Mouse (Mus musculus) heart, adult 18-20 months (tissue): ENCODE results near the gene Rras2. TPM values are rescaled to one million over a fixed set of nuclear protein-coding genes. Genes with fewer than 3 reads are reported as not detected.

Experiments
- DNase-seq, 2 experiments: peaks; one replicate each; pipeline ENCODE4 v3.0.0; 2021 to 2022; ENCODE audit warnings: mixed read lengths in 1 of 2
- total RNA-seq, 2 experiments: library from RNA; stranded (reverse); gene quantifications; 2 replicates each; pipeline ENCODE4 v1.2.3; 2021

Rras2 gene
- total RNA-seq, 2 experiments from 2014 or later: 48.8 to 55.6 TPM

DNA sequence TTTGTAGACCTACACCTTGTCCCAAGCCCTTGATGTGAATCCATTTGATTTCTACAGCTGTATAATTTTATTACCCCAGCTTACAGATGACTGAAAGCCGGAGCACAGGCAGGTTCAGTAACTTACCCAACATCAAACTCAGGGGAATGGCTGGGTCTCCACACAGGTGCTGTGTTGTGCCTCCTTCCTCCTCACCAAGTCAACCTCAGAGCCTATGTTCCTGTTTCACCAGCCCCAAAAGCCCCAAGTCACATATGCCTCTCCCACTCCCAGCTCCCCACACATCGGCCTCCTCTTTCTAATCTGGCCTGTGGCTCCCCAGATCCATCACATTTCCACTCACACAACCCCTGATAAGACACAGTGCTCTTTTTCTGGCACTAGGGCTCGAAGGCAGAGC, 2.6 kb downstream of the Rras2 start:
- DNase-seq: no peak

DNA sequence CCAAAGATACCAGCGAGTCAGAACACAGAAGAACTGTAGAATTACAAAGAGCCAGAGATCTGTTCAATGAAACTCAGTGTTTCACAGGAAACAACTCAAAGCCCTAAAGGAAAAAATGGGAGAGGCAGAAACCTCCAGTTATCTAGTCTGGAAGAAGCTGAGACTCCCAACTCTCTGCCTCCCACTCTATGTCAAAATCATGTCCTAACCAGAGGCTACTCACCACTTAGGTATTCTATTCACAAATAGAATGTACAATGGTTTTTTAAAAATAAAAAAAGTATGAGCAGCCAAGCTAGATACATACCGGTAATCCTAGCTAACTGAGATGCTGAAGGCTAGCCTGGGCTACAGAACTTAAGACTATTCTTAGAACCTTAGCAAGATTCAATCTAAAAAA, 3.3 kb downstream of the Rras2 start:
- no peak for DNase-seq

GRCm38 (mm10) chr7:114110500-114110899, 7.1 kb downstream of the Rras2 start:
- DNase-seq: no peak

- no peak for DNase-seq
These were observed 11.7 kb downstream of the Rras2 start for GRCm38 (mm10) chr7:114105886-114106285.

DNA sequence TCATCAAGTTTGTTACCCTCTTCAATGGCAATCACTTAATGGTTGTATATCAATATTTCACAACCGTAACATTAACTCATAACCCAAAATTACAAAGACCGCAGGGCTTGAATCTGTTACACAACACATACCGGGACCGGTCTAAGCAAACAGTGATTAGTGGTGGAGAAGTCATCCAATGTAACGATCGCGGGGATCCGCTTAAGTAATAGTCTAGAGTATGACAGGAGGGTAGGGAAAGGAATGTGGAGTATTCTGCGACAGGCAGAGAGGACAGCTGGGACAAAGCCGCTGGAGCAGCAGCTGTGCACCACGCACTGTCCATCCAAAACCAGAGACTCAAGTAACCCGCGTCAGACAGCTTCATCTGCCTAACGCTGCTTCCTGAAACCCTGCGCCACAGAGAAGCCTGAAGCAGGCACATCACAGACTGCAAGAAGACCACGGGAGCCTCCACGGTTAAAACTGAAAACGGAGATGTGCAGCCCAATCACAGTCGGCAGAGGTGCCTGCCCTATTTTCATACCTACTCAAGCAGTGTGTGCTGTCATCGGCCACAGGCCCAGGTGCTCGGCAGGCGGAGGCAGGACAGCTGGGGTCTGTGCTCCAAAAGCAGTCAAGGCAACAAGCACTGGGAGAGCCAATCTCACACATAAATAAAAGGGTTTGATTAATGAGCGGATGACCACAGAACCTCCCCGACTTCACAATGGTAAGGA, 13.8 kb downstream of the Rras2 start:
- no peak for DNase-seq

DNA sequence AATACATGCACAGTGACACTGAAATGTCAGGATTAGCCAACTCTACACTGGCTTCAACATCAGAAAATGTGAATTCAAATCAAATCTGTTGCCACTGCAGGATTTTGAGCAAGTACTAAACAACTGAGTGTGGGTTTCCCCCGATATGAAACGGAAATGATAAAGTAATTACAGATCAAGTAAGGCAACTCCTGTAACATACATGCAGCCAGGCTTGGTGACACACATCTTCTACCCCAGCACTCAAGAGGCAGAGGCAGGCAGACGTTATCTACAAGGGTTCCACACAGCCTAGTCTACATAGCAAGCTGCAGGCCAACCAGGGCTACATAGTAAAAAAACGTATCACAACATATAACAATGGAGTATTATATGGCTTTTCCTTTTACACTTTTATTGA, 14.4 kb downstream of the Rras2 start:
- DNase-seq: no peak

GRCm38 (mm10) chr7:114102609-114103008, 15.0 kb downstream of the Rras2 start:
- DNase-seq: no peak

DNA sequence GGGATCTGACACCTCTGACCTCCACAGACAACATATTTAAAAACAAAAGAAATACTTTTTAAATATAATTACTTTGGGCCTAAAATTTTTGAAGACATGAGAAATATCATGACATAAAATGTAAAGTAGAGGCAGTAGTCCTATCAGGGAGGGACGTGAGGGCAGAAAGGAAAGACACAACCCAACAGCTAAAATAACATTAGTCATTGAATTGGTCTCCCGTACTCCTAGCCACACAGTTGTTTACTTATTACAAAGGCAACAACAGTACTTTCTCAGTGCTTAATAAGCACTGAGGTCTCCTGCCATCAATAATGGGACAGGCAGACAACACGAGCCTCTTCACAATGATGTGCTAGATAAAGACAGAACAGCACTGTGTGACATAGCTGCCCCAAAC, 16.2 kb downstream of the Rras2 start:
- DNase-seq: no peak

DNA sequence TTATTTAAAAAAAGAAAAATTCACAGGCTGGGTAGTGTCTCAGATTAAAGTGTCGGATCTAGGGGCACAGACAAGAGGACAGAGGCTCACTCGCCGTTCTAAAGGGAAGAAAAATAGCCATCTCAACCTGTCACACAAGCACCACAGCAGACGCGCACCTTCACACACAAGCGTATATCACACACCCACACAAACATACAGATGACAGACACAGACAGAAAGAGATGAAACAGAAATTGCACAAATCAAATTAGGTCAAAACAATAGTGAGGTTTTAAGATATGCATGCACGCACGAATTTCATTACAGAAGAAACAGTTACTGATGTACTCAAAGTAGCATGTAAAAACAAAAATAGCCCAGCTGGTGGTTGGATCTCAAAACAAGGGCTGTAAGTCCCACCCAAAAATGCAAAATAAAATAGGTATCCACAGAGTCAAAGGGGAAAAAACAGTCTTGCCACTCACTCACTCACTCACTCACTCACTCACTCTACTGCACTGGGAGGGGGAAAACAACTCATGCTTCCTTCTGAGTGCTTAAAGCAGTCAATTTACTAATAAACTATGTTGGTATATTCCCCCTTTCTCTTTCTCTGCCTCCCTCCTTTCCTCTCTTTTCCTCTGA, 23.9 kb downstream of the Rras2 start:
- no peak for DNase-seq

GRCm38 (mm10) chr7:114090892-114091545, 26.6 kb downstream of the Rras2 start:
- DNase-seq: no peak

- no peak for DNase-seq
These were observed 27.4 kb downstream of the Rras2 start for GRCm38 (mm10) chr7:114090231-114090630.

GRCm38 (mm10) chr7:114088918-114089317, 28.7 kb downstream of the Rras2 start:
- no peak for DNase-seq

DNA sequence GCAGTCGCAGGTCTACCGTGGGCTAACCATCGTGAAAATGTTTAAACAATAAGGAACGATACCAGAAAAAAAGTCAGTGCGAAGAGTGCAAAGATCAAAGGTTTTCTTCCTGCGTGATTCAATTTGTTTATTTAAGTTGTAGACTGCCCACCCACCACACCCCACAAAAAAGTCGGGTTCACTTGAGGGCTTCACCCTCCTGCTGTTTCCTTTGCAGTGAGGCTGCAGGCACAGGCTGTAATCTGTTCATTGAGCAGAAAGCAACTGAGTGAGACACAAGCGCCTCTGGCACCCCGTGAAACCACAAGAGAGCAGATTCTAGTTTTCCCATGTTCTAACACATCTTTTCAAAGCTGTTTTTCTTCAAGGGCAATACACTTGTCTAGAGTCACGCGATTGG, 29.6 kb downstream of the Rras2 start:
- no peak for DNase-seq

- peak in 1 of 2 experiments; percentile 36 for DNase-seq
These were observed 30.2 kb downstream of the Rras2 start for GRCm38 (mm10) chr7:114087341-114087740.

- no peak for DNase-seq
These were observed 31.4 kb downstream of the Rras2 start for GRCm38 (mm10) chr7:114086021-114086710.

DNA sequence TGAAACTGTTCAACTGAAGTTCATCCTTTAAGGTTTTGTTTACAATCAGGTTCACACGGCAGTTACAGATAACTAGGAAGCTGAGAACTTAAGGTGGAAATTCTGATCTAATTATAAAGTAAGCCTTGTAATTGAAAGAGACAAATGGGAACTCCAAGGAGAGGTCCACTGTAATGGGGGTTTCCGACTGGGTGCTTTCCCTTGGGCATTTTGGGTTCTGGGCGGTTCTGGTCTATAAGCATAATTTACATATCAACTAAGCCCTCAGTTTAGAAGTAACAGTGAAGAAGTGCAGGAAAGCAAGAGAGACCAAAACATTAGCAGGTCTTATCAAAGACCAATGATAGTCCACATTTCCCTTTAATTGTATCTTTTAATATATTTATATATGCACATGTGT, 33.8 kb downstream of the Rras2 start:
- no peak for DNase-seq

GRCm38 (mm10) chr7:114083088-114083487, 34.5 kb downstream of the Rras2 start:
- no peak for DNase-seq

DNA sequence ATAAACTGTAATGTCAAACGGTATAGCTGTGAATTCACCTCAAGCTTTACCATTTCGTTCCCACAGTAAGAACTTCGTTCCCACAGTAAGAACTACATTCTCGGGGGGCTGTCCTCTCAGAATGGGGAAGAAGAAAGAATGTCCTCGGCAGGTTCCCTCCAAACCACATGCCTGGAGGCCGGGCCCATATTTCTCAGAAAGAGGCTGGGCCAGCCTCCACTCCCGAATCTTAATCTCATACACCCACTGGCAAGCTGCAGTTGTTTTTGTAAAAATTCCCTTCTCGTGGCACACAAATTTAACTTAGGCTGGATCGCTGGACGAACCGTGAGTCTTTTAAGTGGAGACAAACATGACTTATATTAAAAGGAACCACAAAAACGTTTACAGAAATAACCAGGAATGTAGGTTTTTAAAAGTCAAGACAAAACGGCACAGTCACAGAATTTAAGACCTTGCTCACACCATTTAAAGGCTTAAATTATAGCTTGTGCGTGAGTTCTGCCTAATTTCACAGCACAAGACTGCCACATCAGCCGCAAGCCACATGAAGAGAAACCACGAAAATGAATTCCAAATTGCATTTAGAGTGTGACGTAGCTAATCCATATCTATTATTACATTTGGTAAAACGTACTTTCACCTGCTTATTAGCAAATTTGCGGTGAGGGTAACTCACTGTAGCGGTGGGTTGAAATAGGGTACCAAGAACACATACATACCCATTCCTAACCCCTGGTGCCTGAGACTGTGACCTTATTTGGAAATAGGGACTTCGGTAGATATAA, 35.8 kb downstream of the Rras2 start:
- no peak for DNase-seq

- no peak for DNase-seq
These were observed 37.3 kb downstream of the Rras2 start for GRCm38 (mm10) chr7:114080250-114080649.

GRCm38 (mm10) chr7:114079343-114079742, 38.2 kb downstream of the Rras2 start:
- DNase-seq: no peak

DNA sequence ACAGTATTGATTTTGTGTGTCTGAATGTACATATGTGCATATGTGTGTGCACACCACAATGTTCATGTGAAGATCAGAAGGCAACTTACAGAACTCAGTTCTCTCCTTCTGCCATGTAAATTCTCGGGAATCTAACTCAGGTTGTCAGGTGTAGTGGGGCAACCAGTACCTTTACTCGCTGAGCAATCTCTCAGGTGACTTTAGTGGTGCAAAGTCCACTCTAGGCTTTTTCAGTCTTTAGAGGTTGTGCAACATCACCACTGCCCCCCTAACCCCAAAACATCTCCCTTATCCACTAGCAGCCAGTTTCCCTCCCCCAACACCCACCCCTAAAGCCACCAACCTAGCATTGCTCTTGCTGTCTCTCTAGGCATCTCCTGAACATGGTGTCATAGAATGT, 43.0 kb downstream of the Rras2 start:
- no peak for DNase-seq

DNA sequence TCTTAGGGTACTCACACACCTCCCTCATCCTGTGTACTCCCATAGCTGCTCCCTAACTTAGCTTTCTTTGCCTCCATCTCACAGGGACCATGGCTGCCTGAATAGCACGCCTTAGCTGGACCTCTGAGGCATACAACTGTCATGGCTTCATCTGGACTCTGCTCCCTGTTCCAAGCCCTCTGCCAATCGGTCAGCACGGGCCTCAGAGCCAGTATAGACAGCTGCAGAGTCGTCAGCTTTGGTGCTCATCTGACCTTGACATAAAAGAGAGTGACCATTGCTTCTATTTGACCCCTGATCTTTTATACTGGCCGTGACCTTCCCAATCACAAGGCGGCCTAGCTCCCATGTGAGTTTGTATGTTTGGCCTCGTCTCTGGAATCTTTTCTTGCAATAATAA, 43.4 kb downstream of the Rras2 start:
- DNase-seq: no peak
